In the genomic region with DNA sequence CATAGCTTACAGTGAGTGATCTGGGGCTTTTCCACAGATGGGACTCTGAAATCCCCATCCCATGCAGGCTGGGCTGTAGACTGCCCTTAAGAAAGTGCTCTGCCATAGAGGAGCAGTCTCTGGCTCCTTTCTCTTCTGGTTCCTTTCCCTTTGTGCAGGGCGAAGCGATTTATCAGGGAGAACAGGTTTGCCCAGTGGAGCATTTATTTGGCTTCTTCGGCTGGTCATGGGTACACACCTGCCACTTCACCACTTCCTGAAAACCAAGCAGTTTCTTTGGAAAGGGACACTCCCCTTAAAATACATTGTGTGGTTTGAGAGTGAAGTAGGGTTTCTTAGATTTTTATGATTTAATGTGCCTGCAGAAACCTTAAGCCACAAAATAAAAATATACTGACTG, we compare ENCODE assay signal across 30 mouse cellular contexts.
A peak's percentile ranks its signal among the peaks of the same experiment; 100 is the strongest.
DNase-seq lines count a peak whose midpoint lies in the region; ATAC-seq and TF ChIP-seq lines count a peak whose summit lies in the region.
"Had no signal": no experiment of that assay in that cellular context is flagged by ENCODE, and none has a peak within 500 bp of the region (broad histone marks: within the 10 kb centered on the region; RNA-seq: fewer than 3 reads in every experiment).

No protein-coding gene starts in this region.

- TF ChIP-seq CTCF in stomach, postnatal 0 days (IDR thresholded peaks at IDR 0.05; ENCODE audit: low read depth): no peak

- no peaks in the 10 kb centered on the region for H3K27me3 ChIP-seq in embryonic facial prominence, embryonic 14.5 days (replicated peaks; ENCODE audit: control insufficient read depth, insufficient read depth, low read length)
- no peaks in the 10 kb centered on the region for H3K27me3 ChIP-seq in embryonic facial prominence, embryonic 10.5 days (replicated peaks; ENCODE audit: low read depth, poor library complexity, severe bottlenecking)
- H3K27me3 ChIP-seq in stomach, postnatal 0 days (ENCODE audit: control insufficient read depth, insufficient read depth, low read length): no peaks in the 10 kb centered on the region
- no peaks in the 10 kb centered on the region for H3K27me3 ChIP-seq in midbrain, embryonic 10.5 days (ENCODE audit: low read depth, poor library complexity, severe bottlenecking)
- H3K27me3 ChIP-seq: embryonic facial prominence, embryonic 13.5 days; forebrain, embryonic 12.5 days; hindbrain, embryonic 12.5 days; intestine, embryonic 15.5 days; midbrain, embryonic 15.5 days; neural tube, embryonic 15.5 days had no signal

- no peak for TF ChIP-seq EP300 in stomach, postnatal 0 days (optimal IDR thresholded peaks at IDR 0.05)

- no peak overlapping the region for H3K27ac ChIP-seq in embryonic facial prominence, embryonic 14.5 days (replicated peaks; ENCODE audit: low read depth, low read length)
- no peak overlapping the region for H3K27ac ChIP-seq in embryonic facial prominence, embryonic 10.5 days (replicated peaks)
- peak overlapping the region; percentile 81 for H3K27ac ChIP-seq in stomach, postnatal 0 days (replicated peaks)
- H3K27ac ChIP-seq in midbrain, embryonic 10.5 days (replicated peaks): no peak overlapping the region
- H3K27ac ChIP-seq: embryonic facial prominence, embryonic 13.5 days; forebrain, embryonic 12.5 days; hindbrain, embryonic 12.5 days; hindbrain, postnatal 0 days; intestine, embryonic 15.5 days; kidney, postnatal 0 days; liver, embryonic 14.5 days; midbrain, embryonic 15.5 days; neural tube, embryonic 15.5 days had no signal

- H3K9ac ChIP-seq in embryonic facial prominence, embryonic 14.5 days (ENCODE audit: low read depth, low read length): no peak overlapping the region
- H3K9ac ChIP-seq in stomach, postnatal 0 days (ENCODE audit: low read length): no peak overlapping the region
- H3K9ac ChIP-seq: embryonic facial prominence, embryonic 13.5 days; forebrain, embryonic 12.5 days; forebrain, postnatal 0 days; hindbrain, embryonic 12.5 days; intestine, embryonic 15.5 days; liver, embryonic 14.5 days; midbrain, embryonic 15.5 days; neural tube, embryonic 15.5 days had no signal

- no peaks in the 10 kb centered on the region for H3K36me3 ChIP-seq in embryonic facial prominence, embryonic 14.5 days (ENCODE audit: control insufficient read depth, insufficient read depth, low read length)
- H3K36me3 ChIP-seq in embryonic facial prominence, embryonic 10.5 days (replicated peaks): no peaks in the 10 kb centered on the region
- no peaks in the 10 kb centered on the region for H3K36me3 ChIP-seq in stomach, postnatal 0 days (ENCODE audit: control insufficient read depth, insufficient read depth, low read length)
- H3K36me3 ChIP-seq in midbrain, embryonic 10.5 days: no peaks in the 10 kb centered on the region
- H3K36me3 ChIP-seq: embryonic facial prominence, embryonic 13.5 days; forebrain, embryonic 12.5 days; G1E; hindbrain, embryonic 12.5 days; intestine, embryonic 15.5 days; midbrain, embryonic 15.5 days; neural tube, embryonic 15.5 days had no signal

- H3K4me3 ChIP-seq in embryonic facial prominence, embryonic 14.5 days (ENCODE audit: low read depth, low read length): no peak overlapping the region
- no peak overlapping the region for H3K4me3 ChIP-seq in embryonic facial prominence, embryonic 10.5 days
- no peak overlapping the region for H3K4me3 ChIP-seq in stomach, postnatal 0 days (ENCODE audit: low read depth, low read length)
- no peak overlapping the region for H3K4me3 ChIP-seq in midbrain, embryonic 10.5 days
- H3K4me3 ChIP-seq: embryonic facial prominence, embryonic 13.5 days; erythroblast, embryonic 14.5 days; forebrain, embryonic 12.5 days; hindbrain, embryonic 12.5 days; intestine, embryonic 15.5 days; midbrain, embryonic 15.5 days; neural tube, embryonic 15.5 days had no signal

- WGBS in embryonic facial prominence, embryonic 14.5 days: 77% methylated on average over 3 of the region's 3 CpGs
- 80% methylated on average over 3 of the region's 3 CpGs for WGBS in embryonic facial prominence, embryonic 10.5 days
- WGBS in stomach, postnatal 0 days: 53% methylated on average over 3 of the region's 3 CpGs
- 86% methylated on average over 3 of the region's 3 CpGs for WGBS in midbrain, embryonic 10.5 days

- H3K4me1 ChIP-seq in embryonic facial prominence, embryonic 14.5 days (ENCODE audit: control insufficient read depth, insufficient read depth, low read length): no peaks in the 10 kb centered on the region
- H3K4me1 ChIP-seq in embryonic facial prominence, embryonic 10.5 days: no peaks in the 10 kb centered on the region
- no peaks in the 10 kb centered on the region for H3K4me1 ChIP-seq in stomach, postnatal 0 days (replicated peaks; ENCODE audit: control insufficient read depth, insufficient read depth)
- no peaks in the 10 kb centered on the region for H3K4me1 ChIP-seq in midbrain, embryonic 10.5 days
- H3K4me1 ChIP-seq: embryonic facial prominence, embryonic 13.5 days; forebrain, embryonic 12.5 days; hindbrain, embryonic 12.5 days; intestine, embryonic 15.5 days; midbrain, embryonic 15.5 days; neural tube, embryonic 15.5 days had no signal

- peak; percentile 48 for DNase-seq in embryonic facial prominence, embryonic 14.5 days (ENCODE audit: low spot score)
- no peak for DNase-seq in embryonic facial prominence, embryonic 10.5 days (ENCODE audit: low spot score)
- peak; percentile 56 for DNase-seq in urinary bladder, postnatal 14 days (ENCODE audit: low spot score)
- DNase-seq in urinary bladder, postnatal 25 days (ENCODE audit: low spot score): no peak
- peak; percentile 65 for DNase-seq in lung, postnatal 36 days
- DNase-seq in stomach, postnatal 0 days (ENCODE audit: low spot score): peak; percentile 77
- DNase-seq in left cerebral cortex, adult 9 months (ENCODE audit: low spot score in 2 of 2): no peak
- DNase-seq in midbrain, embryonic 10.5 days (ENCODE audit: low spot score): no peak
- DNase-seq: adrenal gland, postnatal 10 days; cerebellum, adult 11 months; cerebellum, adult 9-10 months; cerebellum, postnatal 36 days; forebrain, postnatal 0 days; kidney, adult 8-10 months; kidney, postnatal 4 days; liver; right cerebral cortex, postnatal 25 days; spleen, adult 18-20 months; thymus, postnatal 14 days had no signal

- no peaks in the 10 kb centered on the region for H3K9me3 ChIP-seq in embryonic facial prominence, embryonic 14.5 days (ENCODE audit: control insufficient read depth, low read length)
- H3K9me3 ChIP-seq in embryonic facial prominence, embryonic 10.5 days: no peaks in the 10 kb centered on the region
- H3K9me3 ChIP-seq in stomach, postnatal 0 days (ENCODE audit: control insufficient read depth, low read length): no peaks in the 10 kb centered on the region
- H3K9me3 ChIP-seq in midbrain, embryonic 10.5 days (replicated peaks): no peaks in the 10 kb centered on the region
- H3K9me3 ChIP-seq: embryonic facial prominence, embryonic 13.5 days; forebrain, embryonic 12.5 days; hindbrain, embryonic 12.5 days; intestine, embryonic 15.5 days; midbrain, embryonic 15.5 days; neural tube, embryonic 15.5 days had no signal

- ATAC-seq in embryonic facial prominence, embryonic 14.5 days (ENCODE audit: low read depth): 0 out of 2 replicates have a peak, but pooled peaks have one; percentile 37
- peak; percentile 93 for ATAC-seq in stomach, postnatal 0 days (ENCODE audit: low FRiP score, low TSS enrichment)
- ATAC-seq: forebrain, postnatal 0 days; hindbrain, postnatal 0 days; intestine, embryonic 15.5 days; midbrain, embryonic 15.5 days had no signal

- H3K4me2 ChIP-seq in embryonic facial prominence, embryonic 14.5 days (ENCODE audit: low read depth, low read length): no peak overlapping the region
- H3K4me2 ChIP-seq in stomach, postnatal 0 days (replicated peaks; ENCODE audit: low read depth): 0 out of 2 replicates have a peak overlapping the region, but pooled peaks have one; percentile 5
- H3K4me2 ChIP-seq: embryonic facial prominence, embryonic 13.5 days; forebrain, embryonic 12.5 days; hindbrain, embryonic 12.5 days; intestine, embryonic 15.5 days; midbrain, embryonic 15.5 days; neural tube, embryonic 15.5 days had no signal

Comparison
In these comparisons a context has a peak if more than half of its experiments do, and no peak if none do; other contexts are left out.
1. DNase-seq: peak in embryonic facial prominence, embryonic 14.5 days (single experiment), urinary bladder, postnatal 14 days (single experiment), lung, postnatal 36 days (single experiment) and stomach, postnatal 0 days (single experiment); none in embryonic facial prominence, embryonic 10.5 days (single experiment), urinary bladder, postnatal 25 days (single experiment), left cerebral cortex, adult 9 months (0 of 2) and midbrain, embryonic 10.5 days (single experiment).